Mouse (Mus musculus) testis, adult 2 months (tissue): Measurements from ENCODE around the gene Prm1.

ENCODE experiments used
- CTCF ChIP-seq: fragments of 200-500 bp; IDR thresholded peaks from 2 replicates; pipeline ENCODE4 v1.5.1; 2012; ENCODE audit warnings: low read depth, mild to moderate bottlenecking, inconsistent platforms, low read length, moderate library complexity; ENCODE audit not compliant: control insufficient read depth, insufficient read depth, insufficient replicate concordance
- POLR2A ChIP-seq: fragments of 200-500 bp; IDR thresholded peaks from 2 replicates; pipeline ENCODE4 v1.6.1; 2012; ENCODE audit warnings: low read depth, mild to moderate bottlenecking, inconsistent platforms, low read length, moderate library complexity; ENCODE audit not compliant: control insufficient read depth

DNA sequence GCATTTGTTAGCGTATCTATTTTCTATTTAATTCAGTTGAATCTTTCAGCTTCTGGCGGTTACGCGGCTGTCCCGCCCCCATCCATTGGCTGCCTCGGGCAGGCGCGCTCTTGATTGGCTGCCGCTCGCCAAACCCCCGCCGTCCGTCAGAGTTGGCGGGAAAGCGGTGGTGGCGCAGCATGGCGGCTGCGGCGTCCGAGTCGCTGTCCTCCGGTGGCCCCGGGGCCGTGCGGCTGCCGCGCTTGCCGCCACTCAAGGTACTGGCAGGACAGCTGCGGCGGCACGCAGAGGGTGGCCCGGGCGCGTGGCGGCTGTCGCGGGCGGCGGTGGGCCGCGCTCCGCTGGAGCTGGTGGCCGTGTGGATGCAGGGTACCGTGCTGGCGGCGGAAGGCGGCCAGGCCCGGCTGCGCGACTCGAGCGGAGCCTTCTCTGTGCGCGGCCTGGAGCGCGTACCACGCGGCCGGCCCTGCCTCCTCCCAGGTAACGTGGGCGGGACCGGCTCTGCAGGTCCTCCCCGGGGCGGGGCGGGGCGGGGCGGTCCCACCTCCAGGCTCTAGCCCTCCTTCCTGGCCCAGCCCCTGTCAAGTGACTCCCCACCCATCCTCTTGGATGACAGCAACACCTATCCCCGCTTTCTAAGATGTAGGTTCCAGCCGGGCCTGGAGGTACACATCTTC, 29.4 kb upstream of the Prm1 start, which contains the start of gene Rmi2:
- no peak for TF ChIP-seq CTCF
- TF ChIP-seq POLR2A = peak; percentile 59; the same call in 1 of the 2 replicates
